Mouse (Mus musculus) midbrain, embryonic 16.5 days (tissue): ENCODE measurements at regions not wholly inside any gene's neighbourhood (a gene's known extent, or its start where the extent isn't known, plus 50 kb on each side); places are given as distances from the start of the nearest gene placed in this dataset.

ENCODE experiments used
- ATAC-seq: fragments of 200-750 bp; cut with Nextera tagmentation; 2 replicates; pipeline ENCODE4 v1.8.0; 2017; ENCODE audit warnings: moderate TSS enrichment
- H3K27ac ChIP-seq: fragments of 300-500 bp; sonication (generic); 2 replicates; pipeline ENCODE4 v1.5.1; 2014; ENCODE audit warnings: mild to moderate bottlenecking, low read length, mixed read lengths
- H3K27me3 ChIP-seq: fragments of 300-500 bp; sonication (generic); 2 replicates; pipeline ENCODE4 v1.6.1; 2014; ENCODE audit warnings: low read depth, low read length, mixed read lengths; ENCODE audit not compliant: control insufficient read depth, insufficient read depth
- H3K36me3 ChIP-seq: fragments of 300-500 bp; sonication (generic); 2 replicates; pipeline ENCODE4 v1.6.1; 2014; ENCODE audit warnings: mild to moderate bottlenecking, low read length, moderate library complexity, mixed read lengths; ENCODE audit not compliant: control insufficient read depth, insufficient read depth
- H3K4me1 ChIP-seq: fragments of 300-500 bp; sonication (generic); 2 replicates; pipeline ENCODE4 v1.6.1; 2014; ENCODE audit warnings: mild to moderate bottlenecking, low read length, mixed read lengths; ENCODE audit not compliant: control insufficient read depth, insufficient read depth
- H3K4me2 ChIP-seq: fragments of 300-500 bp; sonication (generic); 2 replicates; pipeline ENCODE4 v1.6.1; 2014; ENCODE audit warnings: mild to moderate bottlenecking, low read length, mixed read lengths
- H3K4me3 ChIP-seq: fragments of 300-500 bp; sonication (generic); 2 replicates; pipeline ENCODE4 v1.5.1; 2014; ENCODE audit warnings: low read depth, mild to moderate bottlenecking, low read length, moderate library complexity, mixed read lengths
- H3K9ac ChIP-seq: fragments of 300-500 bp; sonication (generic); 2 replicates; pipeline ENCODE4 v1.6.1; 2014; ENCODE audit warnings: low read depth, low read length, mixed read lengths
- H3K9me3 ChIP-seq: fragments of 300-500 bp; sonication (generic); replicated peaks from 2 replicates; pipeline ENCODE4 v1.6.1; 2014; ENCODE audit warnings: mild to moderate bottlenecking, low read length, mixed read lengths; ENCODE audit not compliant: control insufficient read depth, poor library complexity, severe bottlenecking
- WGBS: fragments of 180-500 bp; shearing (Covaris S2); extraction: QIAGEN DNeasy Blood & Tissue Kit; methylation state at CpG from one replicate; pipeline ENCODE4 v1.1.7; 2014; 5-methylcytosine and 5-hydroxymethylcytosine counted together

GRCm38 (mm10) chr1:113550172-113550571 lies 1685.5 kb upstream of the Dsel start:
- no peaks in the 10 kb centered on the region for H3K36me3 ChIP-seq
- no peak for ATAC-seq
- 95% methylated on average over 1 of the region's 1 CpGs for WGBS
- H3K9ac ChIP-seq: no peak overlapping the region
- H3K4me1 ChIP-seq: no peaks in the 10 kb centered on the region
- H3K27ac ChIP-seq: no peak overlapping the region
- H3K9me3 ChIP-seq: no peaks in the 10 kb centered on the region
- no peak overlapping the region for H3K4me2 ChIP-seq
- no peaks in the 10 kb centered on the region for H3K27me3 ChIP-seq
- no peak overlapping the region for H3K4me3 ChIP-seq

GRCm38 (mm10) chr1:113539981-113540380 lies 1675.3 kb upstream of the Dsel start:
- H3K4me2 ChIP-seq: no peak overlapping the region

GRCm38 (mm10) chr1:113530553-113530952 lies 1665.8 kb upstream of the Dsel start:
- no peaks in the 10 kb centered on the region for H3K27me3 ChIP-seq
- H3K4me2 ChIP-seq: no peak overlapping the region
- H3K9ac ChIP-seq: no peak overlapping the region
- no peak for ATAC-seq
- H3K4me1 ChIP-seq: no peaks in the 10 kb centered on the region
- no peaks in the 10 kb centered on the region for H3K9me3 ChIP-seq
- WGBS: 93% methylated on average over 3 of the region's 3 CpGs
- H3K4me3 ChIP-seq: no peak overlapping the region
- H3K36me3 ChIP-seq: no peaks in the 10 kb centered on the region
- no peak overlapping the region for H3K27ac ChIP-seq

More at GRCm38 (mm10) chr1:113539981-113540380, 1675.3 kb upstream of the Dsel start:
- no peak overlapping the region for H3K9ac ChIP-seq
- H3K27ac ChIP-seq: no peak overlapping the region
- H3K27me3 ChIP-seq: no peaks in the 10 kb centered on the region
- ATAC-seq: no peak
- H3K4me3 ChIP-seq: no peak overlapping the region
- no peaks in the 10 kb centered on the region for H3K9me3 ChIP-seq
- H3K36me3 ChIP-seq: no peaks in the 10 kb centered on the region
- no peaks in the 10 kb centered on the region for H3K4me1 ChIP-seq

GRCm38 (mm10) chr1:113495987-113496386 lies 1631.3 kb upstream of the Dsel start:
- Histone ChIP-seq H3K36me3 (no peaks in the 10 kb centered on the region), H3K9me3 (no peaks in the 10 kb centered on the region), H3K4me3 (no peak overlapping the region), H3K9ac (no peak overlapping the region), H3K27me3 (no peaks in the 10 kb centered on the region), H3K27ac (no peak overlapping the region), H3K4me1 (no peaks in the 10 kb centered on the region), H3K4me2 (no peak overlapping the region)
- 58% methylated on average over 2 of the region's 2 CpGs for WGBS
- ATAC-seq: no peak

- Histone ChIP-seq H3K27ac (no peak overlapping the region), H3K9me3 (no peaks in the 10 kb centered on the region), H3K4me3 (no peak overlapping the region), H3K27me3 (no peaks in the 10 kb centered on the region), H3K4me1 (no peaks in the 10 kb centered on the region), H3K36me3 (no peaks in the 10 kb centered on the region), H3K4me2 (no peak overlapping the region), H3K9ac (no peak overlapping the region)
- 87% methylated on average over 5 of the region's 5 CpGs for WGBS
- no peak for ATAC-seq
These were observed 1625.7 kb upstream of the Dsel start for GRCm38 (mm10) chr1:113490243-113491003.

GRCm38 (mm10) chr1:113456538-113457273 lies 1592.0 kb upstream of the Dsel start:
- WGBS: 66% methylated on average over 7 of the region's 7 CpGs

GRCm38 (mm10) chr1:113433701-113434100 lies 1569.0 kb upstream of the Dsel start:
- Histone ChIP-seq H3K36me3 (no peaks in the 10 kb centered on the region), H3K4me3 (no peak overlapping the region), H3K27ac (no peak overlapping the region), H3K9ac (no peak overlapping the region), H3K4me1 (no peaks in the 10 kb centered on the region), H3K9me3 (no peaks in the 10 kb centered on the region), H3K4me2 (no peak overlapping the region), H3K27me3 (no peaks in the 10 kb centered on the region)
- no peak for ATAC-seq
- 52% methylated on average over 1 of the region's 1 CpGs for WGBS

More at GRCm38 (mm10) chr1:113456538-113457273, 1592.0 kb upstream of the Dsel start:
- no peak for ATAC-seq
- no peaks in the 10 kb centered on the region for H3K9me3 ChIP-seq
- no peaks in the 10 kb centered on the region for H3K4me1 ChIP-seq
- no peaks in the 10 kb centered on the region for H3K27me3 ChIP-seq
- no peaks in the 10 kb centered on the region for H3K36me3 ChIP-seq
- H3K27ac ChIP-seq: no peak overlapping the region
- H3K9ac ChIP-seq: no peak overlapping the region
- H3K4me3 ChIP-seq: no peak overlapping the region
- no peak overlapping the region for H3K4me2 ChIP-seq

- no peak overlapping the region for H3K9ac ChIP-seq
- no peak overlapping the region for H3K4me2 ChIP-seq
- H3K27ac ChIP-seq: no peak overlapping the region
- no peaks in the 10 kb centered on the region for H3K9me3 ChIP-seq
- no peak for ATAC-seq
- H3K27me3 ChIP-seq: no peaks in the 10 kb centered on the region
- no peaks in the 10 kb centered on the region for H3K4me1 ChIP-seq
- H3K36me3 ChIP-seq: no peaks in the 10 kb centered on the region
- no peak overlapping the region for H3K4me3 ChIP-seq
These were observed 1566.5 kb upstream of the Dsel start for GRCm38 (mm10) chr1:113431266-113431665.

- Histone ChIP-seq H3K9ac (no peak overlapping the region), H3K9me3 (no peaks in the 10 kb centered on the region), H3K27me3 (no peaks in the 10 kb centered on the region), H3K4me3 (no peak overlapping the region), H3K36me3 (no peaks in the 10 kb centered on the region), H3K4me1 (no peaks in the 10 kb centered on the region), H3K27ac (no peak overlapping the region), H3K4me2 (no peak overlapping the region)
- ATAC-seq: no peak
- WGBS: 81% methylated on average over 3 of the region's 3 CpGs
These were observed 1548.1 kb upstream of the Dsel start for GRCm38 (mm10) chr1:113412858-113413257.
